Mouse (Mus musculus): ENCODE data around the gene Khnyn.

Khnyn gene

DNA sequence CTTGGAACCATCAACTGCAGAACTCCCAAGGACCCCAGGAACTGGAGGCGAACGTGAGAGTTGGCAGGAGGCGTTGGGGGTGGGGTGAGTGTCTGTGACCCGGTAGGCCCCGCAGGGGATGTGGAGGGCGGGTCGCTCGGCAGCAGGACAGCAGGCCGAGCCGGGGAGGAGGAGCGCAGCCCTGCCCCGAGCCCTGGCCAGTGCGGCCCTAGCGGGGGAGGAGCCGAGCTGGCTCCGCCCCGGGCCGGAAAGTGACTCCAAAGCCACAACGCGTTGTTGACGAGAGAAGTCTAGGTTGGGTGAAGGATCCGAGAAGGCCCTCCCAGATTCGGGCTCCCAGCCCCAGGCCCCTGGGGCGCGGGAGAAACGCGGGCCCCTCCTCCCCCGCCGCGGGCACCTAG is at the start of gene Khnyn:
Gene Khnyn (plus strand): TSS at position 235 of the 401 bp plus-strand sequence.
- peak; percentile 71 for DNase-seq (ENCODE audit: low spot score)

DNA sequence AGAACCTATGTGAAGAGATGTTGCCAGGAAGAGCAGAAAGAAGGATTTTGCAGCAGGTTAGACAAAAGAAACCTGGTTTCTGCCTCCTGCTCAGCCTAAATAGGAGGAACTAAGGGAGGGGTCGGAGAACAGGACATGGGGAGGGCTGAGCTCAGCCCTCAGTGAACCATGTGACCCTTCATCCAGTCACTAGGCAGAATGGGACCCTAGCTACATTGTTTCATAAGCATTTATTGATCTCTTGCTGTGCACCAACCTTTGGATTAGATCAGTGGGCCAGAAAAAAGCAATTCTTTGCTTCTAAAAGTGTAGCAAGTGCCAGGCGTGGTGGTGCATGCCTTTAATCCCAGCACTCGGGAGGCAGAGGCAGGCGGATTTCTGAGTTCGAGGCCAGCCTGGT is 46.4 kb upstream of the Khnyn start:
- DNase-seq (ENCODE audit: low spot score) = no peak

DNA sequence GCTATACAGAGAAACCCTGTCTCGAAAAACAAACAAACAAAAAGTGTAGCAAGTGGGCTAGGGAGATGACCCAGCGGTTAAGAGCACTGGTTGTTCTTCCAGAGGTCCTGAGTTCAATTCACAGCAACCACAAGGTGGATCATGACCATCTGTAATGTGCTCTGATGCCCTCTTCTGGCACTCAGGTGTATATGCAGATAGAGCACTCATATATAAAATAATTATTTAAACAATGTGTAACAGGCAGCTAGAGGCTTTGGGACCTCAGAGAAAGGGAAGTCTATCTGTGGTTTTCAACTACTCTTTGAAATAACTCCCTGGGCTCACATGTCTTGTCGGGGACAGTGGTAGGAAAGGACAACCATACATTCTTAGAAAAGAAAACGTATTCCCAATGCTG is 46.0 kb upstream of the Khnyn start:
- DNase-seq (ENCODE audit: low spot score) = no peak

GRCm38 (mm10) chr14:55840853-55841366 is 43.8 kb upstream of the Khnyn start:
- no peak for DNase-seq (ENCODE audit: low spot score)

- DNase-seq (ENCODE audit: low spot score) = no peak
These were observed 42.0 kb upstream of the Khnyn start for GRCm38 (mm10) chr14:55842794-55843193.

DNA sequence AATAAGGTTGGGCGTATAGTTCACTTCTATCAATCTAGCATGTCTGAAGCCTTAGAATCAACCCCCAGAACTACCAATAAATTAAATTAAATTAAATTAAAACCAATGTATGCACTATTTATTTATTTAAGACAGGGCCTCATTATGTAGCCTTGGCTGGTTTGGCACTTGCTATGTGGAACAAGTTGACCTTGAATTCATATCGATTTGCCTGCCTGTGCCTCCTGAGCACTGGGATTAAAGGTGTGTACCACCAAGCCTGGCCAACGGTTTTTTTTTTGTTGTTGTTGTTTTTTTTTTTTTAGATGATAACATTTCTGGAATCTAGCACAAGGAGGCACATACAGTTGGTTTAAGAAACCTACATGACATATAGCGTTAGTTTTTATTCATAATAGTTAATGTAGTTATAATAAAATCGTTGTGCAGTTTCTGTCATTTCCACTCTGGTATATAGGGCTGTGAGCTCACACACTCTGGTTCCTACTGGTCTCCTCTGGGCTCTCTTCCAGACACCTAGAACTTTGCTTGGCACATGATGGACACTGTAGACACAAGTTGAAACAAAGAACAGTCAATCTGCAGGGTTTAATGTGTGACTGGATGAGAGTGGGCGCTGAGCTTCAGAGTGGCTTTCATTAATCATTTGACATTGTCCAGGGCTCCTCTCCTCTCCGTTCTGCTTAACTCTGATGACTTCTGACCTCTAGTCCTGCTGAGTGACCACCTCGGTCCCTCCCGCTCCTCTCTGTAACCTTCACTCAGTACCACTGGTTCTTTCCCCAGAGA is 39.0 kb upstream of the Khnyn start:
- no peak for DNase-seq (ENCODE audit: low spot score)

GRCm38 (mm10) chr14:55850885-55851284 is 33.9 kb upstream of the Khnyn start:
- no peak for DNase-seq (ENCODE audit: low spot score)

DNA sequence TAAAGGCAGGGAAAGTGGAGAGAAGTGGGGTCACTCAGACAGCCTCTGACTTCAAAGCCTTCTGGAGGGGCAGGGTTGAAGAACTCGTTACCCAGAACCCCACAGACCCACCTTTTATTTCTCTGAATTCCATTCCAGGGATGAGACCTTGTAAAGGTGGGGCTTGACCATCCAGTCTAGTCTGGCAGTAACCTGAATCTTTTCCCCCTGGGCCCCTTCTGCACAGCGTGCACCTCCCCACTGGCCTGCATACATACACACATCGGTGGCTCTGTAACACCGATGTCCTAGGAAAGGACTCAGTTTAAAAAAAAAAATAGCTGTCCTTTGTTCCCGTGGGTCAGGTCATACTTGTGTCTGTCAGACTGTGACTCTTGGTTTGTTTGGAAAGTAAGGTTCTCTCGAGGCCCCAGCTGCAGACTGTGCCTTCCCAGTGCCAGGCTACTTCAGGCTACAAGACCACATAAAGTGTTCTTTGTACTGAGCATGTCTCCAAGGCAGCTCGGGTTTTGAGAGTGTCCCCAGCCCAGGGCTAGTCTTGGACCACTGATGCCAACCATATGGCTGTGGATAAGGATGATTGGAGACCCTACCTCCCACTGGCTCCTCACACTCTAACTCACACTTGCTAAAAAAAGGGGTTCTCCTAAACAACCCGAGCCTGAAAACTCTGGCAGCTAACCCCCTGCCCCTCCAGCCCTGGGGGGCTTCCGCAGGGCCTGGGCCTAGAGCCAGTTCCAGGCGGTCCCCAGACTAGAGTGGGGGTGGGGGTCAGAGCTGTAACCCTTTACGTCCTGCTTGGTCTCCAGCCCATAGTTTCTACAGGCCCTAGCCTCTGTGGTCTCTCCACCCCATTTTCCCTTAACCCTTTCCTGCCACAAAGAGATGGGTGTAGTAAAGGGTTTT is 31.8 kb upstream of the Khnyn start:
- DNase-seq (ENCODE audit: low spot score) = no peak

DNA sequence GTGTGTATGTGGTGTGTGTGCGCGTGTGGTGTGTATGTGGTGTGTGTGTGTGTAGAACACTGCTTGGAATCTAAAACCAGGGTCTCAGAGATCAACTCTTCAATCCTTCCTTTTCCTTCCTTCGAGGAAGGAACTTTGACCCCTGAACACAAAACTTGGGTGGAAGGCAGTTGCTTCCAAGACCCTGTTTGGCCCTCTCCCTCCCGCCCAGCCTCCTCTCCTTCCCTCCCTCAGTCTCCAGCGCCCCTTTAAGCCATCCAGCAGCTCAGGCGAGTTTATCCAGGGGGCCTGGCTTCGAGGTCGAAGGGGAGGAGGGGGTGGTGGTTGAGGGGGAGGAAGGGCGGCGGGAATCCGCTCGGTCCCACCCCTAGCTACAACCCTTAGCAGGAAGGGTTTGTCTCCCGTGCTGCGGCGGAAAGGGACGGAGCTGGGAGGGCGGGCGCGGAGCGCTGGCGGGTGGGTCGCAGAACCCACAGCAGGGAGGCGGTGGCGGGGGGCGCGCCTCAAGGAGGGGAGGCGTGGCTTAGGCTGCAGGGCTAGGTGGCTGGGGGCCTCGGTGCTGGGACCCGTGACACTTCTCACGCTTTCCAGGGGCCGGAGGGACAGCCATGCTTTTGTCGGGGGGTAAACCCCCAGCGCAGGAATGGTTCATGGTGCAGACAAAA is 31.0 kb upstream of the Khnyn start, which contains the start of gene Nynrin:
Gene Nynrin (plus strand): TSS at position 390 of the 665 bp plus-strand sequence.
- DNase-seq (ENCODE audit: low spot score) = no peak

DNA sequence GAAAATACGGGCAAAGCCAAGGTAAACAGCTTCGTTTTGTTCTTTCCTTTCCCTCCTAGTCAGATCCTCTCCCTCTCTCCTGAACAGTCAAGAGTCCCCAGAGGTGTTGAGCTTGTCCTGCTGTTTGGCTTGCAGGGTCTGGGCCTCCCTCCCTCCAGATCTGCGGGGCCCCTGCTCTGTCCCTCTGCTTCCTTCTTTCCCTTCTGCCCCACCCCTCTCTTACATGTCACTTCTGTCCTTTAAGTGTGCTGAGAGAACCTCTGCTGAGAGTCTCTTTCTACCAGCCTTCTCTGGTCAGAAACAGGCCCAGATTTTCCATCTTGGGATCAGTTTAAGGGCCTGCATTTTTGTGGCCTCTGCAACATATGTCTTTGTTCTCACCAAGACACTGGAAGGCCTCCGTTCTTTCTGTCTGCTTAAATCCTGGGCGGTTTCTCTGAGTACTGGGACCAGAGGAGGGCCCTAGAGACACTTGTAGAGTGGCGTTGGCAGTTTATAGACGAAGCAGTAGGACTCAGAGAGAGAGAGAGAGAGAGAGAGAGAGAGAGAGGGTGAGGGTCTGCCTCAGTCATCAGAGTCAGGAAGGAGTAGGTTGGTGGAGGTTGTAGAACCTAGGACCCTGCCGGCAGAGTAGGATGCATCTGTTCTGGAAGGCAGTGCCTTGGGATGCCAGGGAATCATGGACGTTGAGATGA is 30.2 kb upstream of the Khnyn start:
- no peak for DNase-seq (ENCODE audit: low spot score)

GRCm38 (mm10) chr14:55855101-55855561 is 29.6 kb upstream of the Khnyn start:
- DNase-seq (ENCODE audit: low spot score) = no peak

GRCm38 (mm10) chr14:55857588-55857987 is 27.2 kb upstream of the Khnyn start:
- DNase-seq (ENCODE audit: low spot score) = no peak

- no peak for DNase-seq (ENCODE audit: low spot score)
These were observed 22.6 kb upstream of the Khnyn start for GRCm38 (mm10) chr14:55862186-55862585.

- DNase-seq (ENCODE audit: low spot score) = no peak
These were observed 21.8 kb upstream of the Khnyn start for GRCm38 (mm10) chr14:55862970-55863369.

- no peak for DNase-seq (ENCODE audit: low spot score)
These were observed 21.0 kb upstream of the Khnyn start for GRCm38 (mm10) chr14:55863773-55864172.

GRCm38 (mm10) chr14:55866962-55867361 is 17.8 kb upstream of the Khnyn start:
- DNase-seq (ENCODE audit: low spot score) = no peak

DNA sequence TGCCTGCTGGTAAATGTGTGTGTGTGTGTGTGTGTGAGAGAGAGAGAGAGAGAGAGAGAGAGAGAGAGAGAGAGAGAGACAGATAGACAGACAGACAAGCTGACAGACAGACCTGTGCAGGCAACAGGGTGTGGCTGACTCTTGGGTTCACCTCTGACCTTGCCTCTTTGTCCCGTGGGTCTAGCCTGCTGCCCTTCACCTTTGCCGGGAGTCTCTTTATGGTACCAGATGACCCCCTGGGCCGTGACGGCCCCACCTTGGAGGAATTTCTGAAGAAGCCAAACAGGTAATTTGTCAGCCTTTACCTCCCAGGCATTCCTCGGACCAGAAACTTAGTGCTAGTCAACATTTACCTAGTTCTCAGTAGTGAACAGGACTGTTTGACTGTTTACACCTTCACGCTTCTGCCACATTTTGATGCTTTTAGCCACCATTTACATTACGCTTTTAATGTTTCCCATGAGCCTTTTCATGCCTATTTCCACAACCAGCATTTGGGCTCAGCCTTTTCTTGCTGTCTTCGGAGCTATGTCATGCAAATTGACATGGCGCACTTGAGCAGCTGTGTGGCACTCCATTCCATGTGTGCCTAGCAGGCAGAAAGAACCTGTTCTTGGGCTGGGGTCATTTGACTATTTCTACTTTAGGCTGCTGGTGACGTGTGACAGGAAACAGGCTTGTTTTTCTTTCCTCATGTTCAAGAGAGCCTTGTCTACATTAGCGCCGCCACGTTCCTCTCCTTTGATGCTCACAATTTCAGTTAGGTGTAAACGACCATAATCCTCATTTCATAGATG is 16.3 kb upstream of the Khnyn start:
- DNase-seq (ENCODE audit: low spot score) = no peak

DNA sequence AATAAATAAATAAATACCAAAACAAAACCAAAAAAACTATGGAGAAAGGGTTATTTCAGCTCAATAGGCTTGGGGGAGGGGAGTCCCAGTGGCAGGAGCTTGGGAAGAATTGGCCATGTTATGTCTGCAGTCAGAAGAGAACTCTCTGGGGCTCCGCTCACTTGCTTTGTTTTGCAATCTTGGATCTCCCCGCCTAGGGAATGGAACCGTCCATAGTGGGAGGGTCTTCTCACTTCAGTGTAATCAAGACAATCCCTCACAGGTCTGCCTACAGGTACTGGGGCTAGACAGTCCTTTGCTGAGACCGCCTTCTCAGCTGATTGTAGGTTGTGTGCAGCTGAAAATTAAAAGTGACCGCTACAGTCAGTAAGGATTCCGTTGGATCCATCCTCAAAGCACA is 15.2 kb upstream of the Khnyn start:
- DNase-seq (ENCODE audit: low spot score) = no peak

- DNase-seq (ENCODE audit: low spot score) = no peak
These were observed 12.7 kb upstream of the Khnyn start for GRCm38 (mm10) chr14:55872039-55872438.

DNA sequence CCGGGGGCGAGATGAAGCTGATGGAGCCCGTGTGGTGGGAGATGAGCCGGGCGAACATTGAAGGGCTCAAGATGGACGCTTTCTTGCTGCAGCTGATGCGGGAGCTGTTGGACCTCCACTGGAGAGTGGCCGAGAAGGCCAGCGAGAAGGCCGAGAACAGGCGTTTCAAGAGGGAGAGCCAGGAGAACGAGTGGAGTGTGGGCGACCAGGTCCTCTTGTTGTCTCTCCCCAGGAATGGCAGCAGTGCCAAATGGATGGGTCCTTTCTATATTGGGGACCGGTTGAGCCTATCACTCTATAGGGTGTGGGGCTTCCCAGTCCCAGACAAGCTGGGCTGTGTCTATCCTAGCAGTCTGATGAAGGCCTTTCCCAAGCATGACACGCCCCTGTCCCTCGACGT is 12.2 kb upstream of the Khnyn start:
- no peak for DNase-seq (ENCODE audit: low spot score)

- DNase-seq (ENCODE audit: low spot score) = no peak
These were observed 11.5 kb upstream of the Khnyn start for GRCm38 (mm10) chr14:55873242-55873713.

Data from left cerebral cortex, adult 11 months (tissue).